Mouse (Mus musculus) hindbrain, embryonic 11.5 days (tissue): ENCODE data around the gene Grid2. TPM values are rescaled to one million over a fixed set of nuclear protein-coding genes. Genes with fewer than 3 reads are reported as not detected.

Experiments used
- ATAC-seq: fragments of 200-750 bp; cut with Nextera tagmentation; 2 replicates; pipeline ENCODE4 v1.8.0; 2017; ENCODE audit warnings: mild to moderate bottlenecking, moderate TSS enrichment, moderate library complexity; ENCODE audit not compliant: low FRiP score
- DNase-seq: peaks from one replicate; pipeline ENCODE4 v3.0.0-alpha.2; 2015; ENCODE audit warnings: low spot score
- H3K27ac ChIP-seq: fragments of 300-500 bp; sonication (generic); 2 replicates; pipeline ENCODE4 v1.5.1; 2014; ENCODE audit warnings: mild to moderate bottlenecking, low read depth, low read length
- H3K27me3 ChIP-seq: fragments of 300-500 bp; sonication (generic); 2 replicates; pipeline ENCODE4 v1.6.1; 2014; ENCODE audit warnings: mild to moderate bottlenecking, low read length, moderate library complexity, mixed read lengths; ENCODE audit not compliant: control insufficient read depth, insufficient read depth
- H3K36me3 ChIP-seq: fragments of 300-500 bp; sonication (generic); 2 replicates; pipeline ENCODE4 v1.6.1; 2014; ENCODE audit warnings: mild to moderate bottlenecking, low read length, moderate library complexity, mixed read lengths; ENCODE audit not compliant: control insufficient read depth, insufficient read depth
- H3K4me1 ChIP-seq: fragments of 300-500 bp; sonication (generic); replicated peaks from 2 replicates; pipeline ENCODE4 v1.6.1; 2014; ENCODE audit warnings: low read length, mixed read lengths; ENCODE audit not compliant: control insufficient read depth, insufficient read depth
- H3K4me2 ChIP-seq: fragments of 300-500 bp; sonication (generic); replicated peaks from 2 replicates; pipeline ENCODE4 v1.6.1; 2014; ENCODE audit warnings: mild to moderate bottlenecking, low read depth, low read length
- H3K4me3 ChIP-seq: fragments of 300-500 bp; sonication (generic); 2 replicates; pipeline ENCODE4 v1.5.1; 2014; ENCODE audit warnings: low read depth, low read length
- H3K9ac ChIP-seq: fragments of 300-500 bp; sonication (generic); 2 replicates; pipeline ENCODE4 v1.6.1; 2014; ENCODE audit warnings: low read depth, low read length
- H3K9me3 ChIP-seq: fragments of 300-500 bp; sonication (generic); 2 replicates; pipeline ENCODE4 v1.6.1; 2016; ENCODE audit warnings: low read length; ENCODE audit not compliant: control insufficient read depth
- WGBS: fragments of 180-500 bp; shearing (Covaris S2); extraction: QIAGEN DNeasy Blood & Tissue Kit; methylation state at CpG from one replicate; pipeline ENCODE4 v1.1.7; 2014; 5-methylcytosine and 5-hydroxymethylcytosine counted together
- polyA plus RNA-seq: library from polyadenylated mRNA; unstranded; fragments of >200 nt; fragmentation: Nextera tagmentation; extraction: Ambion mirVana; gene quantifications from 2 replicates; pipeline ENCODE4 v1.2.1, GENCODE M21; 2014

The Grid2 gene
- polyA plus RNA-seq, 1 experiment from 2014 or later = 5.5 TPM

DNA sequence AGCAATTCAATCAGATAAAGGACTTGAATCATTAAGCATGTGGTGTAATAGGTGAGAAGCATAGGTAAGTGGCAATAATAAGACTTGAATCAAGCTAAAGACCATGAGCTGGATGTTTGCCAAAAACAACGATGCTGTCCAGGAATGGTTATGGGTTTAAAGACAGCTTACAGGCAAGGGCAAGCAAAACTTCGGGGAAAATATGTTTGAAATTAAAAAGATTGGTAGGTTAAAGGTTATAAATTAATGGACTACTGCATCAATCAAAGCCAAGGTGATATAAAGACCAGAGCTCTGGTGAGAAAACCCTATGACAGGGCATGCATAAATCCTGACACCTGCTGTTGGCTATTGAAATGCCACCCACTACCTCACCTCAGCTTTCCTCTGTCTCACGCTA lies 1072.2 kb downstream of the Grid2 start:
- ATAC-seq = no peak

DNA sequence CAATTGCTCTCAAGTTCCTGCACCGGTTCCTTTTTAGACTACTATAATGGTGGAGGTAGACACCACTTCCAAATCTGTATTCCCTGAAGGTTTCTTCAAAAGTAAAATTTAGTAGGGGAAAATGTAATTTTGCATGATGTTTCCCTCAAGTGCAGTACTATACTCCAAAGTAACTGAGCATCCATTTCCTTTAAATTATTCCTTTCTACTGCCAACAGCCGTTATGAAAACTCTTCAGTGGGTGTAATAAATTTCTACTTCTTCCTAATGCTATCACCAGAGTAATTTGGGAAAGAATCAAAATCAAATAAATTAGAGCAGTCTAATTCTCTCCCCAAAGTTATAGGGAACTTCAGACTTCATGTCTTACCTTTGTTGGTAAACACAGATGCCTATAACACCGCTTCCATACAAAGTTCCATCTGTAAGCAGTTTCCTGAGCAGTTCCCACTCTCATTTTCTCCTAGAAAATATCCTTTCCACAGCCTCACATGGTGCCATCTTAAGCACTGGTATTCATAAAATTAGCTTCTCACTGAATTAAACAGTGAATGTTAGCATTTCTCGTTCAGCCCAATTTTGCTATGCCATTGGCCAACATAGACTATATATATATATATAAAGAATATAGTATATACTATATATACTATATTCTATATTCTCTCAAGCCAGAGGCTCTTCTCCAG lies 1142.9 kb downstream of the Grid2 start:
- DNase-seq = no peak

More for the DNA sequence above, 1072.2 kb downstream of the Grid2 start:
- H3K4me1 ChIP-seq = no peaks in the 10 kb centered on the region
- no peak overlapping the region for H3K9ac ChIP-seq
- no peak overlapping the region for H3K4me3 ChIP-seq
- 86% methylated on average over 3 of the region's 3 CpGs for WGBS
- H3K9me3 ChIP-seq = no peaks in the 10 kb centered on the region
- no peaks in the 10 kb centered on the region for H3K27me3 ChIP-seq
- no peaks in the 10 kb centered on the region for H3K36me3 ChIP-seq
- H3K27ac ChIP-seq = no peak overlapping the region
- H3K4me2 ChIP-seq = no peak overlapping the region
- DNase-seq = no peak

DNA sequence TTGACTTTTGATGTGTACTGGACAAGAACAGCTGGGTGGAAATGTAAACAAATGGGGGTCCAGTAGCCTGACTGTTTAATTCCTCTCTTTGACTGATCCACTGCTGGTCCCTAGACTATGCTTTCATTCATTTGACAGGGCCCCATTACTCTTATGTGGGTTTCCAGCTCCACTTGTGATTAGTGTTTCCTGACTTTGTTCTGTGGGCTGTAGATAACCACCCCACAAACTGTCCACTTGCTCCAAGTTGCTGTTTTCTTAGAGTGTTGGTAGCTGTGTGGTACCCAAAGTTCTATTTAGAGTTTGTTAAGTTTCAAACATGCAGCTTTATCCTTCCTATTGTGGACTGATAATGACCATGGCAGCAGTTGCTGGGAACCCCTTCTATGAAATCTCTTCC lies 1172.0 kb downstream of the Grid2 start:
- ATAC-seq (no peak), DNase-seq (no peak)
- no peaks in the 10 kb centered on the region for H3K36me3 ChIP-seq
- no peaks in the 10 kb centered on the region for H3K9me3 ChIP-seq
- no peaks in the 10 kb centered on the region for H3K4me1 ChIP-seq
- no peak overlapping the region for H3K4me2 ChIP-seq
- H3K27ac ChIP-seq = no peak overlapping the region
- no peaks in the 10 kb centered on the region for H3K27me3 ChIP-seq
- H3K9ac ChIP-seq = no peak overlapping the region
- no peak overlapping the region for H3K4me3 ChIP-seq

More for the DNA sequence above, 1142.9 kb downstream of the Grid2 start:
- Histone ChIP-seq H3K27me3 (no peaks in the 10 kb centered on the region), H3K4me1 (no peaks in the 10 kb centered on the region), H3K4me3 (no peak overlapping the region), H3K9me3 (no peaks in the 10 kb centered on the region), H3K9ac (no peak overlapping the region), H3K36me3 (no peaks in the 10 kb centered on the region), H3K27ac (no peak overlapping the region), H3K4me2 (no peak overlapping the region)
- ATAC-seq = no peak
- 97% methylated on average over 4 of the region's 4 CpGs for WGBS

DNA sequence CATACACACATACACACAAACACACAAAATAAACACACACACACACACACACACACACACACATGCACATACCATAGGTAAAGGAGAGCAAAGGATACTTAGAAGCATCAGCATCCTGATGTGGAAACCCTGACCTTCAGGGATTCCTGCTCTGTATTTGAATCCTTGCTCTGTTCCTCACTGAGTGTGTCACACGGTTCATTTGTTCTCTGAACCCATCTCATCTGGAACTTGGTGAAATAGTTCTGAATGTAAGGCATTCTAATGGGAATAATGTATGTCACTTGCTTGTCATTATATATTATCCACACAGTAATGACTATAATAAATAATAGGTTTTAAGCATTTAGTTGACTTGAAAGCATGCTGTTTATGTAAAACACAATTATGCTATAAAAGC lies 1173.2 kb downstream of the Grid2 start:
- no peak overlapping the region for H3K4me3 ChIP-seq
- no peak for ATAC-seq
- no peak overlapping the region for H3K4me2 ChIP-seq
- H3K9ac ChIP-seq = no peak overlapping the region
- H3K4me1 ChIP-seq = no peaks in the 10 kb centered on the region
- H3K9me3 ChIP-seq = no peaks in the 10 kb centered on the region
- no peaks in the 10 kb centered on the region for H3K36me3 ChIP-seq
- WGBS = 54% methylated on average over 1 of the region's 1 CpGs
- H3K27ac ChIP-seq = no peak overlapping the region
- no peak for DNase-seq
- no peaks in the 10 kb centered on the region for H3K27me3 ChIP-seq

DNA sequence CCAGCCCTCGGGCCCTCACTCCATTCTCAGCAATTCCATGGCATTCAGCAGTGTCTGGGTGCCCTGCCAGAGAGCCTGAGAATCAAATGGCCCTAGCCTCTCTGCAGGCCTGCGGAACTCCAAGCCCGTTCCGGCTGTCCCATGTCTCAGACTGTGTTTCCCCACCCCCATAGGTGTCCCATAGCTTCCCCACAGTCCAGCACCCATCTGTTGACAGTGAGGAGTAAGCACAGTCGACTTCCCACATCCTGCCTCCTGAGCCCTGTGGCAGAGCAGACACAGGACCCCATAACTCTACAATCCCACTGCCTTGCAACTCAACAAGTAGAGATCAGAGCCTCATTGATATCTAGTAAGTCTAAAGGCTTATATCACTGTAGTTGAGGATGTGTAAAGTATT lies 1192.5 kb downstream of the Grid2 start:
- H3K9ac ChIP-seq = no peak overlapping the region
- H3K27ac ChIP-seq = no peak overlapping the region
- no peaks in the 10 kb centered on the region for H3K9me3 ChIP-seq
- no peaks in the 10 kb centered on the region for H3K36me3 ChIP-seq
- no peak overlapping the region for H3K4me3 ChIP-seq
- H3K27me3 ChIP-seq = no peaks in the 10 kb centered on the region
- WGBS = 78% methylated on average over 5 of the region's 5 CpGs
- no peaks in the 10 kb centered on the region for H3K4me1 ChIP-seq
- no peak overlapping the region for H3K4me2 ChIP-seq
- DNase-seq (no peak), ATAC-seq (0 out of 2 replicates have a peak, but pooled peaks have one; percentile 33)

DNA sequence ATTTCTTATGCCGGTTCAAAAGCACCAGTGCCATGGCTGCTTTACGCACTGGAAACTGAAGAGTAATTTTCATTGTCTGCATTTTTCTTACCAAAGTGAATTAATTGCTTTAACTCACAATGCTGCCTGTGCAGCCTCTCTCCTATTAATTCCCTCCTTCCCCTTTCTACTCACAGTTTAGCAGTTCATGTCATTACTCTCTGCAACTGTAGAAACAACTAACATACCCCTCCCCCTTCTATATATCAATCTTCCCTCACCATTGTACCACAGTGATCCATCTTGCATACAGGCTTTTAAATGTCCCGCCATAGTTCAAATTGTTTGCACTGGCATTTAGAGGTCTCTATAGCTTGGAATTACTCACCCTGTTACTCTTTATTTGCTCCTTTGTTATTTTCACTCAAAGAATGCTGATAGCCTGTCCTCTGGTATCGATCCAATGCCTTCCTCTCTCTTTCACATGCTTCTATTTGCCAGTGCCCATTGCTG lies 1193.2 kb downstream of the Grid2 start:
- H3K9me3 ChIP-seq = no peaks in the 10 kb centered on the region
- no peak overlapping the region for H3K4me2 ChIP-seq
- no peaks in the 10 kb centered on the region for H3K27me3 ChIP-seq
- H3K27ac ChIP-seq = no peak overlapping the region
- no peak overlapping the region for H3K9ac ChIP-seq
- 58% methylated on average over 4 of the region's 4 CpGs for WGBS
- ATAC-seq = peak; percentile 45; the same call in 1 of the 2 replicates
- no peaks in the 10 kb centered on the region for H3K4me1 ChIP-seq
- H3K4me3 ChIP-seq = no peak overlapping the region
- H3K36me3 ChIP-seq = no peaks in the 10 kb centered on the region
- DNase-seq = no peak

DNA sequence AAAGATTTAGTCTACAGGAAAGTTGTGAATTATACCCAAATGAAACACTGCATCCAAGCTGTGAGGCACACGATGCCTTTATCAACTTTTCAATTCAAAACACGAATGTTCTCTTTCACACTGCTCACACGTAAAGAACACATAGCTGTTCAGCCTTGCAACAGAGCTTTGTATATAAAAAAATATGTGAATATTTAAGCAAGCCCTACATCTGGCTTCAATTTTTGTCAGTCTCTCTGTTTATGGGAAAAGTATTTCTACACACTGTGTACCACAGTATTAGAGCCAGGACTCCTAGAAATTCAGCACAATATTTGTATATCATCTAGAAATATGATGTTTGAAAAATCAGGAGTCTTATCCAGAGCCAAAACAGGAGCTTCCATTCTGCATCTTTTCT lies 1195.1 kb downstream of the Grid2 start:
- no peak overlapping the region for H3K9ac ChIP-seq
- ATAC-seq (no peak), DNase-seq (no peak)
- H3K27ac ChIP-seq = no peak overlapping the region
- WGBS = 90% methylated on average over 3 of the region's 3 CpGs
- no peaks in the 10 kb centered on the region for H3K36me3 ChIP-seq
- no peaks in the 10 kb centered on the region for H3K4me1 ChIP-seq
- H3K9me3 ChIP-seq = no peaks in the 10 kb centered on the region
- no peak overlapping the region for H3K4me3 ChIP-seq
- H3K4me2 ChIP-seq = no peak overlapping the region
- no peaks in the 10 kb centered on the region for H3K27me3 ChIP-seq

DNA sequence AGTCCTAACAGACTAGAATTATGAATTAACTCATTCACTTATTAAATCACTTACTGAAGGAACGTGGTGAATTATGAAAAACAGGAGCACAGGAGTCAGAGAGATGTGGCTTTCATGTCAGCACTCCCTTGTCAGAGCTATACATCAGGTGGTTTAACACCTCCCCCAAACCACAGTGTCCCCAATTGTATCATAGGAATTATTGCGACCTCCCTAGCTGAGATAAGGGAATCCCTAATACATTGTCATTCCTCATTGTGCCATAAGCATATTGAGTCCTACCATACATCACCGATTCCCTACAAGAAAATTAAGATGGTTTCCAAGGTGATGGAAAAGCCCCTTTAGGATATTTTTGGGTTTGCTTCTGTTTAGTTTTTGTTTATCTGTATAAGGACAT lies 1224.2 kb downstream of the Grid2 start:
- Histone ChIP-seq H3K9me3 (no peaks in the 10 kb centered on the region), H3K4me2 (no peak overlapping the region), H3K27me3 (no peaks in the 10 kb centered on the region), H3K36me3 (no peaks in the 10 kb centered on the region), H3K4me1 (no peaks in the 10 kb centered on the region), H3K9ac (no peak overlapping the region), H3K4me3 (no peak overlapping the region), H3K27ac (no peak overlapping the region)
- DNase-seq = no peak
- ATAC-seq = no peak
- WGBS = 81% methylated on average over 3 of the region's 3 CpGs

DNA sequence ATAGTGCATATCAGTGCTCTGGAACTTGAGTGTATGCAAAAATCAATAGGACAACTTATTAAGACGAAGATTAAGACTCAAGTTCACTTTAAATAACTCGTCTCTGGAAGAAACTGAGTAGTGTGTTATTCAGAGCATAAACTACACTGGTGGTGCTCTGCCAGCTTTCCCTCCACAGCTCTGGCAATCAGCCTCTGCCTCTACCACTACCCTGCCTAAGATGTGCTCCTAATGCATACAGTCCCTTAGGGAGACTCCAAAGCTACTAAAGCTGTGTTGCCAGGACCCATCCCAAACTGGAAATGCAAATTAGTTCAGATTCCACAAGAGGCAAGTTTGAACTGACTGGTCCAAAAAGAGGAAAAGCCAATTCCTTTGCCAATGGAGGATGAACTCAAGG lies 1224.9 kb downstream of the Grid2 start:
- 70% methylated on average over 2 of the region's 2 CpGs for WGBS
- Histone ChIP-seq H3K27ac (no peak overlapping the region), H3K36me3 (no peaks in the 10 kb centered on the region), H3K4me2 (no peak overlapping the region), H3K4me1 (no peaks in the 10 kb centered on the region), H3K27me3 (no peaks in the 10 kb centered on the region), H3K4me3 (no peak overlapping the region), H3K9ac (no peak overlapping the region), H3K9me3 (no peaks in the 10 kb centered on the region)
- no peak for ATAC-seq
- DNase-seq = no peak
